Mouse (Mus musculus) hindbrain, embryonic 13.5 days (tissue): ENCODE measurements around the gene Olfr1039. TPM values are rescaled to one million over a fixed set of nuclear protein-coding genes. Genes with fewer than 3 reads are reported as not detected.
"Not testable (repeated sequence)": the region's sequence is repeated elsewhere in the genome, so short reads cannot be mapped to it uniquely, and the experiment has no call there.

Experiments used
- ATAC-seq: fragments of 200-750 bp; cut with Nextera tagmentation; 2 replicates; pipeline ENCODE4 v1.8.0; 2017; ENCODE audit warnings: moderate TSS enrichment; ENCODE audit not compliant: low FRiP score
- H3K27ac ChIP-seq: fragments of 300-500 bp; sonication (generic); 2 replicates; pipeline ENCODE4 v1.5.1; 2015; ENCODE audit warnings: inconsistent platforms, mild to moderate bottlenecking, moderate library complexity
- H3K27me3 ChIP-seq: fragments of 300-500 bp; sonication (generic); 2 replicates; pipeline ENCODE4 v1.6.1; 2015; ENCODE audit warnings: mild to moderate bottlenecking, inconsistent platforms
- H3K36me3 ChIP-seq: fragments of 300-500 bp; sonication (generic); 2 replicates; pipeline ENCODE4 v1.6.1; 2015; ENCODE audit warnings: mild to moderate bottlenecking, inconsistent platforms
- H3K4me1 ChIP-seq: fragments of 300-500 bp; sonication (generic); replicated peaks from 2 replicates; pipeline ENCODE4 v1.6.1; 2015; ENCODE audit warnings: inconsistent platforms
- H3K4me2 ChIP-seq: fragments of 300-500 bp; sonication (generic); 2 replicates; pipeline ENCODE4 v1.6.1; 2015; ENCODE audit warnings: inconsistent platforms, mild to moderate bottlenecking, moderate library complexity
- H3K4me3 ChIP-seq: fragments of 300-500 bp; sonication (generic); 2 replicates; pipeline ENCODE4 v1.5.1; 2015; ENCODE audit warnings: mild to moderate bottlenecking, inconsistent platforms
- H3K9ac ChIP-seq: fragments of 300-500 bp; sonication (generic); 2 replicates; pipeline ENCODE4 v1.6.1; 2015; ENCODE audit warnings: mild to moderate bottlenecking, inconsistent platforms
- H3K9me3 ChIP-seq: fragments of 300-500 bp; sonication (generic); 2 replicates; pipeline ENCODE4 v1.6.1; 2016; ENCODE audit warnings: inconsistent platforms
- WGBS: fragments of 180-500 bp; shearing (Covaris S2); methylation state at CpG from one replicate; pipeline ENCODE4 v1.1.7; 2015; 5-methylcytosine and 5-hydroxymethylcytosine counted together
- polyA plus RNA-seq: library from polyadenylated mRNA; unstranded; fragments of >200 nt; fragmentation: Nextera tagmentation; extraction: Ambion mirVana; gene quantifications from 2 replicates; pipeline ENCODE4 v1.2.1, GENCODE M21; 2015

Olfr1039 gene
- not detected in 2 replicates for polyA plus RNA-seq

DNA sequence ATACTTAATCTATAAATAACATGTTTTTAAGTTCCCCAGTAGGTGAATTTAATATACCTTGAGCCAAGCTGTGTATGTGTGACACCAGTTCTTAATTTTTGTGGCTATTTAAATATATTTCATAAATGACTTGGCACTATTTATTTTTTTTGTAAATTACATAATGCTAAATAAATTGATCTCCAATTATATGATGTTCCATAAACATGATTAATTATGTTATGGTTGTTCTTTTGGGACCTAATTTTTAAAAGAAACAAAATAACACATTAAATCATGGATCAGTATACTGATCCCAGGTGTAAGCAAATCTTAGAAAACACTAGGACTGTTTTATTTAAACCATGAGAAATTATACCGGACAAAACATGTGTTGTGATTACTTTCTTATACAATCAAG, at the start of gene Olfr1039:
Gene Olfr1039 (minus strand): TSS at position 101 of the 400 bp plus-strand sequence.
- no peaks in the 10 kb centered on the region for H3K36me3 ChIP-seq
- no peaks in the 10 kb centered on the region for H3K27me3 ChIP-seq
- H3K9me3 ChIP-seq: no peaks in the 10 kb centered on the region
- H3K4me1 ChIP-seq: no peaks in the 10 kb centered on the region
- H3K9ac ChIP-seq: no peak within 1 kb of the TSS
- H3K4me3 ChIP-seq: no peak within 1 kb of the TSS
- WGBS: 95% methylated on average over 1 of the region's 1 CpGs
- no peak for ATAC-seq
- no peak within 1 kb of the TSS for H3K27ac ChIP-seq
- H3K4me2 ChIP-seq: no peak within 1 kb of the TSS

DNA sequence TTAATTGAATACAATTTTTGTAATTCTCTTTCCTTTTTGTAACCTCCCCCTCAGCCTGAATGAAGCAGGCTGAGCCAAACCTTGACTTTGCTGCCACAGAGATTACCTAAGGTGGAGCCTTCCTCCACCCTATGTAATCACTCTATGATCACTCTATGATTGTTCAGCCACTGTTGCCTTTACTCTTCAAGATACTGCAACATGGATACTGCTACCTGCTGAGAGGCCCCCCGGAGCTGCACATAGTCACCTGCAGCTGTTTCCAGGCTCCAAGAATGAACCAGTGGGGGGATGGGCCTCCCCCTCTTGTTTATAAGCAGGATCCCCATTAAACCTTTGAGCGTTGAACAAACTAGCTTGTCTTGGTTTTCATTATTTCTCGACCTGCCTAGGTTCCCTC, 44.2 kb upstream of the Olfr1039 start:
- Histone ChIP-seq H3K9ac (no peak overlapping the region), H3K27ac (no peak overlapping the region), H3K4me3 (no peak overlapping the region), H3K9me3 (no peaks in the 10 kb centered on the region), H3K4me2 (no peak overlapping the region), H3K36me3 (no peaks in the 10 kb centered on the region), H3K4me1 (no peaks in the 10 kb centered on the region), H3K27me3 (no peaks in the 10 kb centered on the region)
- ATAC-seq: no peak
- WGBS: 87% methylated on average over 3 of the region's 3 CpGs

DNA sequence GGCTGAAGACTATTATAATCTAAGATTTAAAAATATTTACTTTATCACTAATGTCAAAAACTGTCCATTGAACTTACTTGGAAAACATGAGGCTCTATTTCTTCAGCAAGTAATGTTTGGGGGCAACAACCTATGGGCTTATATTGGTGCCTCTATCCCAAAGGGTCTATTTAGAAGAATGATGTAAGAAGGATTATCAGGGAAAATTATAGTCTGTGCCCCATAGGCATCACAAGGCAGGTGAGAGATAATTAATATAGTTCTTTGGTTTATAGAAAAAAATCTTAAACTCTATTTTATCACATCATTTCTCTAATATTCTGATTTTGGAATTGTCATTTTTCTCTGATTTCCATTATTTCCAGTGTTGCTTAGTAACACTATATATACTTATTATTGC, 42.0 kb upstream of the Olfr1039 start, which contains the start of gene Olfr1044:
Gene Olfr1044 (minus strand): TSS at position 101 of the 400 bp plus-strand sequence.
- H3K9ac ChIP-seq: no peak within 1 kb of the TSS
- no peaks in the 10 kb centered on the region for H3K27me3 ChIP-seq
- H3K4me3 ChIP-seq: no peak within 1 kb of the TSS
- no peak for ATAC-seq
- H3K4me1 ChIP-seq: no peaks in the 10 kb centered on the region
- no peak within 1 kb of the TSS for H3K27ac ChIP-seq
- no peaks in the 10 kb centered on the region for H3K9me3 ChIP-seq
- H3K4me2 ChIP-seq: no peak within 1 kb of the TSS
- H3K36me3 ChIP-seq: no peaks in the 10 kb centered on the region

DNA sequence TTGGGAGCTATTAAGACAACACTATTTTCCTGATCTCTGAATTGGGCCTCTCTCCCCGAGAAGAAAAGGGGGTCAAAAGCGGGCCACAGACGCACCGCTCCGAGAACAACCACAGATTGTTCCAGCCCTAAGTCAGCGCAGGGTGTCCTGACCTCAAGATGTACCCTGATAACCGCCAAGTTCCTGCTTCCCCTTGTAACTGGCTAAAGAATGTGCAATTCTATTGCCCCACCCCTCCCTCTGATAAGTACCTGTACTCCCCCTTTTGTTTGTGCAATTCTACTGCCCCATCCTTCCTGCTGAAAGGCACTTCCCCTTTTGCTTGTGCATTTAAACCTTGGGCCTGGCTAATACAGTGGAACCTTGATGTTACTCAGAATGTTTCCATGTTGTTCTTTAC, 39.7 kb upstream of the Olfr1039 start:
- H3K4me1 ChIP-seq, H3K9me3 ChIP-seq: not testable (repeated sequence)
- 90% methylated on average over 7 of the region's 7 CpGs for WGBS

DNA sequence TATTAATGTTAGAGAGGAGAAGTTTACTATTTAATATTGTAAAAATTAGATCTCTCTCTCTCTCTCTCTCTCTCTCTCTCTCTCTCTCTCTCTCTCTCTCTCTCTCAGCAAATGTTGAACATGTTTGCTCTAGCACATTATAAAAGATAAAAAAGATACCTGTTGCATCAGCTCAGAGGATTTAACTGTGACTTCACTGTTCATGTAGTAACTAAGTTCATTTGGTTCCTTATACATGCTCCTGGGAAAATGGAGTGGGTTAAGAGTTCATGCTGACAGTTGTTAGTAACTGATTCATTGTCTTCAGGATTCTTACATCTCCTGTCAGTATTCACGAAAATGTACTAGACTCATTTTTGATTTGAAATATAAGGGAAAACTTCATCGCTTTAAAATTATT, 31.7 kb upstream of the Olfr1039 start, which contains the start of gene Olfr1043:
Gene Olfr1043 (minus strand): TSS at position 101 of the 400 bp plus-strand sequence.
- no peak for ATAC-seq
- WGBS: 91% methylated on average over 2 of the region's 2 CpGs

More for the DNA sequence above, 39.7 kb upstream of the Olfr1039 start:
- H3K4me3 ChIP-seq, ATAC-seq, H3K27ac ChIP-seq, H3K27me3 ChIP-seq, H3K36me3 ChIP-seq, H3K9ac ChIP-seq, H3K4me2 ChIP-seq: not testable (repeated sequence)

DNA sequence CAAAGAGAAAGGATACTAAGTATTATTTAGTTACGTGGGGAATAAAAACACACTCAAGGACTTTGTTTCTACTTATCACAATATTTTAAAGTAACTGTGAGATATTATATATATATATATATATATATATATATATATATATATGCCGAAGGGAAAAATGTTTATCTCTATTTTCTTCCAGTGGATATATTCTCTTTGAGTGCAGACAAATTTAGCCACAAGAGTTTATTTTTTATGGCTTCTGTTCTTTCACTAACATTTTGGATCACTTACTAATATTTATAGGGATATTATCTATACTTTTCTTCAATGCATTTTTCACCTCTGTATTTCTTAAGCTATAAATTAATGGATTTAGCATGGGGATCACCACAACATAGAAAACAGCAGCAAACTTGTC, 26.0 kb upstream of the Olfr1039 start, which contains the start of gene Olfr1042:
Gene Olfr1042 (minus strand): TSS at position 101 of the 400 bp plus-strand sequence.
- no peak for ATAC-seq
- Histone ChIP-seq H3K4me2 (no peak within 1 kb of the TSS), H3K9me3 (no peaks in the 10 kb centered on the region), H3K27me3 (no peaks in the 10 kb centered on the region), H3K4me1 (no peaks in the 10 kb centered on the region), H3K4me3 (no peak within 1 kb of the TSS), H3K9ac (no peak within 1 kb of the TSS), H3K27ac (no peak within 1 kb of the TSS), H3K36me3 (no peaks in the 10 kb centered on the region)
- WGBS: 87% methylated on average over 2 of the region's 2 CpGs

More for the DNA sequence above, 31.7 kb upstream of the Olfr1039 start, which contains the start of gene Olfr1043:
- Histone ChIP-seq H3K4me2 (no peak within 1 kb of the TSS), H3K4me3 (no peak within 1 kb of the TSS), H3K4me1 (no peaks in the 10 kb centered on the region), H3K9me3 (no peaks in the 10 kb centered on the region), H3K36me3 (no peaks in the 10 kb centered on the region), H3K27me3 (no peaks in the 10 kb centered on the region), H3K9ac (no peak within 1 kb of the TSS), H3K27ac (no peak within 1 kb of the TSS)

DNA sequence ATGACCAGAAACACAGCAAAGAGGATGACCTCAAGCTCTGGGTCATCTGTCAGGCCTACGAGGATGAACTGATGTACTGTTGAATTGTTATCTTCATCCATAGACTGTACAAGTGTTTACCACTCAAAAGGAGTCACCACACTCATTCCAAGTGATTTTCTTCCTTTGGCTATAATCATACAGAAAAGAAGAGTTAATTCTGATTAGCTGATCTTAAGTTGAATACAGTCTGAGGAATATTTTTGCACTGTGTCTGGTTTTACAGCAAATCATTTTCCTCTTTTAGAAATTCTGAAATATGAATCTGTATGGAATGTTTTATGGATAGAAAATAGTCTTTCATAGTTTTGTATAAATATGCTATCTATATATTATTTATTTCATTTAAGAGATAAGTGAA, 10.9 kb upstream of the Olfr1039 start, which contains the start of gene Olfr1040:
Gene Olfr1040 (minus strand): TSS at position 101 of the 400 bp plus-strand sequence.
- no peaks in the 10 kb centered on the region for H3K9me3 ChIP-seq
- no peak within 1 kb of the TSS for H3K9ac ChIP-seq
- H3K27ac ChIP-seq: no peak within 1 kb of the TSS
- no peaks in the 10 kb centered on the region for H3K36me3 ChIP-seq
- H3K4me1 ChIP-seq: no peaks in the 10 kb centered on the region
- H3K4me3 ChIP-seq: no peak within 1 kb of the TSS
- 88% methylated on average over 1 of the region's 1 CpGs for WGBS
- H3K27me3 ChIP-seq: no peaks in the 10 kb centered on the region
- H3K4me2 ChIP-seq: no peak within 1 kb of the TSS
- ATAC-seq: no peak

DNA sequence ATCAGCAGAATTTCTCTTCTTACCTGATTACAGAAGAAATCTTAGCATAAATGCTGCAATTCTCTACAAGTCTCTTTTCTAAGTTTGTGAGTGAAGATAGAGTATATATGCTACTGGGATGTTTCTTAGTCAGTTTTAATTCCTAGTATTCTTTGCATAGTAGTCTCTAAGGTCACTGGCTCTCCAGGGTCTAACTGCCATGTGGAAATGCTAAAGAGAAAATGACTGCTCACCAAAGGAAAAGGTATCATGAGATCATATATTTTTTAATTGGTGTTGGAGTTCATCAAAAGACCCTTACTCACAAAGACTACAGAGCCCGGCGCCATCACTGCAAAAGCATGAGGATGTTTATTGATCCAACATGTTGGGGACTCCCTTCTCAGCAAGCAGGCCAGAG, 48.4 kb downstream of the Olfr1039 start, which contains the start of gene Olfr1037:
Gene Olfr1037 (minus strand): TSS at position 101 of the 400 bp plus-strand sequence.
- Histone ChIP-seq H3K4me3 (no peak within 1 kb of the TSS), H3K9me3 (no peaks in the 10 kb centered on the region), H3K27me3 (no peaks in the 10 kb centered on the region), H3K36me3 (no peaks in the 10 kb centered on the region), H3K9ac (no peak within 1 kb of the TSS), H3K27ac (no peak within 1 kb of the TSS), H3K4me2 (no peak within 1 kb of the TSS), H3K4me1 (no peaks in the 10 kb centered on the region)
- WGBS: 87% methylated on average over 2 of the region's 2 CpGs
- no peak for ATAC-seq

DNA sequence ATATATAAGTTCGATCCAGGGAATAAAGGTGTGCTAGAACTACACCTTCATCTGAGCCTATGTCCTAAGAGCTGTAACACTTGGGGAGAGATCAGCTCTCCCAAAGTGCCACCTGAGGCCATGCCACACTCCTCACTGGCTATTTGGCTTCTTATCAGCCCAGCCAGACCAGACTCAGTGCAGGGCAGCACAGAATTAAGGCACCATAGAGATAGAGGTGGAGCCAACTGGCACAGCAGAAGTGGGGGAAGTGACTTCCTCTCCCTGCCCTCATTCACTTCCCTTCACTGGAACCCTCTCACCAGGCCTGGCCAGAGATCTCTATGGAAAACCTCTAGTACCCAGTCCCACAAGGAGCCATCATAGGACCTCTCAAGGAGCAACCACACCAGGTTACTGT, 55.2 kb downstream of the Olfr1039 start:
- not testable (repeated sequence) for H3K9ac ChIP-seq, ATAC-seq, H3K4me3 ChIP-seq, H3K4me1 ChIP-seq, H3K36me3 ChIP-seq, H3K27me3 ChIP-seq, H3K4me2 ChIP-seq, H3K9me3 ChIP-seq, H3K27ac ChIP-seq
- WGBS: 90% methylated on average over 1 of the region's 1 CpGs

Other genes starting within 250 kb of the Olfr1039 start
- gene Olfr1024, start 230.9 kb downstream of the Olfr1039 start, polyA plus RNA-seq: not detected in 2 replicates
- not detected in 2 replicates for gene Olfr1025-ps1, start 220.7 kb downstream of the Olfr1039 start, polyA plus RNA-seq
- not detected in 2 replicates for gene Olfr1026, start 214.4 kb downstream of the Olfr1039 start, polyA plus RNA-seq
- not detected in 2 replicates for gene Olfr1028, start 185.5 kb downstream of the Olfr1039 start, polyA plus RNA-seq
- gene Olfr1029, start 162.0 kb downstream of the Olfr1039 start, polyA plus RNA-seq: not detected in 2 replicates
- gene Olfr1030, start 156.7 kb downstream of the Olfr1039 start, polyA plus RNA-seq: not detected in 2 replicates
- not detected in 2 replicates for gene Olfr1031, start 145.6 kb downstream of the Olfr1039 start, polyA plus RNA-seq
- gene Olfr1032, start 130.4 kb downstream of the Olfr1039 start, polyA plus RNA-seq: not detected in 2 replicates
- gene Olfr1033, start 115.3 kb downstream of the Olfr1039 start, polyA plus RNA-seq: not detected in 2 replicates
- gene Olfr1034, start 90.1 kb downstream of the Olfr1039 start, polyA plus RNA-seq: not detected in 2 replicates
- not detected in 2 replicates for gene Olfr1036, start 61.9 kb downstream of the Olfr1039 start, polyA plus RNA-seq
- not detected in 2 replicates for gene Olfr1037, start 48.5 kb downstream of the Olfr1039 start, polyA plus RNA-seq
- not detected in 2 replicates for gene Olfr1040, start 10.8 kb upstream of the Olfr1039 start, polyA plus RNA-seq
- gene Olfr1042, start 25.9 kb upstream of the Olfr1039 start, polyA plus RNA-seq: not detected in 2 replicates
- gene Olfr1043, start 31.6 kb upstream of the Olfr1039 start, polyA plus RNA-seq: not detected in 2 replicates
- not detected in 2 replicates for gene Olfr1044, start 41.9 kb upstream of the Olfr1039 start, polyA plus RNA-seq
- not detected in 2 replicates for gene Olfr52, start 49.8 kb upstream of the Olfr1039 start, polyA plus RNA-seq
- not detected in 2 replicates for gene Olfr1045, start 67.1 kb upstream of the Olfr1039 start, polyA plus RNA-seq
- gene Olfr1046, start 83.4 kb upstream of the Olfr1039 start, polyA plus RNA-seq: not detected in 2 replicates
- not detected in 2 replicates for gene Olfr1047, start 95.5 kb upstream of the Olfr1039 start, polyA plus RNA-seq
- not detected in 2 replicates for gene Olfr1048, start 104.4 kb upstream of the Olfr1039 start, polyA plus RNA-seq
- gene Olfr1049, start 122.4 kb upstream of the Olfr1039 start, polyA plus RNA-seq: not detected in 2 replicates
- gene Olfr1051, start 143.2 kb upstream of the Olfr1039 start, polyA plus RNA-seq: not detected in 2 replicates
- gene Olfr1052, start 156.5 kb upstream of the Olfr1039 start, polyA plus RNA-seq: not detected in 2 replicates
- not detected in 2 replicates for gene Olfr1053, start 179.4 kb upstream of the Olfr1039 start, polyA plus RNA-seq
- not detected in 2 replicates for gene Olfr1054, start 199.5 kb upstream of the Olfr1039 start, polyA plus RNA-seq
- gene Olfr1055, start 214.4 kb upstream of the Olfr1039 start, polyA plus RNA-seq: not detected in 2 replicates
- gene Olfr1056, start 226.5 kb upstream of the Olfr1039 start, polyA plus RNA-seq: not detected in 2 replicates
- not detected in 2 replicates for gene Olfr1057, start 242.5 kb upstream of the Olfr1039 start, polyA plus RNA-seq